Mouse (Mus musculus): ENCODE measurements around the gene Zfp526. TPM values are rescaled to one million over a fixed set of nuclear protein-coding genes. Genes with fewer than 3 reads are reported as not detected.

The Zfp526 gene
- polyA plus RNA-seq, 1 experiment from 2014 or later: 2.8 TPM

DNA sequence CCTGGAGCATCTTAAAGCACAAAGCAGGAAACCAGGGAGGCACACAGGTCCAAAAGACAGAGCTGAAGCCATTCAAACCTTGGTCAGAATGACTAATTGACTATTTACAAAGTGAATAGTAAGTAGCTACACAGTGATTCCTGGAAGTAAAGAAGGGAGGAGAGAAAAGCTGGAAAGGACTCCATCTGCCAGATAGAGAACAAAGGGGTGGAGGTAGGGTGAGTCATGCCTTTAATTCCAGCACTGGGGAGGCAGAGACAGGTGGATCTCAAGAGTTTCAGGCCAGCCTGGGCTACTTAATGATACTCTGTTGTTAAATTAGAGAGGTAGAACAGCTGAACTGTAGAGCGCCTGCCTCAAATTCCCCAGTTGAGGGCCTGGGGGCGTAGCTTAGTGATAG, 7.1 kb upstream of the Zfp526 start:
- no peak for ATAC-seq
- H3K4me3 ChIP-seq: no peak overlapping the region
- H3K9me3 ChIP-seq (replicated peaks): no peaks in the 10 kb centered on the region
- H3K4me1 ChIP-seq: peaks cover 59% of the 10 kb centered on the region
- 92% methylated on average over 2 of the region's 2 CpGs for WGBS (ENCODE audit: insufficient replicate concordance)
- no peaks in the 10 kb centered on the region for H3K27me3 ChIP-seq (replicated peaks)
- 0 out of 2 replicates have a peak overlapping the region, but pooled peaks have one; percentile 12 for H3K27ac ChIP-seq
- H3K36me3 ChIP-seq: peaks cover 95% of the 10 kb centered on the region
- H3K9ac ChIP-seq: no peak overlapping the region
- H3K4me2 ChIP-seq: no peak overlapping the region

DNA sequence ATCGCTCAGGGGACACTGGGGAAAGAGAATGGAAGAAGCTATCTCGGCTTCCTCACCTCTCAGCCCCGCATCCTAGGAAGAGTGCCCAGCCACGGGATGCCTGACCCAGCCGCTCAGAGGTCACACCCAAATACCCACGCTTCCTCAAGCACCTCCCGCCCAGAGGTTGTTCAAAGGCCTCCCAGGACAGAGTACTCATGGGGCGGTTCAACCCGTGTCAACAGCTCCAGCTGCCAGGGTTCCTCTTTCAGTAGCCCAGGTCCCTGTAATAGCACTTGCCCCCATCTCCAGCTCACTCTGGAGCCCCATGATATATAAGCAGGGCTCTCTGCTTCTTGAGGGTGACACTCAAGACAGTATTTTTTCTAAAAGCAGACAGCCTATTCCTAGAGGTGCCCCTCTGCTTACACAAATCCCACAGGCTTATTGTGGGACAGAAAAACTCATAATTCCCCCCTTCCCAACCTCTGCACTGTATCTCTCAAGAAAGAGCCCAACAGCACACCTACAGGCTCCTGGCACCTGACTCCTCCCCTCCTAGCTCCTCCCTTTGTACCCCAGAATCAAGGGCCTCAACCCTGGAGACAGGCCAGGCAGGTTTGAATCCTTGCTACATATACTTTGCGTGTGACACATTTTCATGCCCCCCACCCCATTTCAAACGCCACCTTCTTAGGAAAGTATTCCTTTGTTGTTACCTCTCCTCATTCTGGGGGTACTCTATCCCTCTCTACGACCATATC, 3.4 kb upstream of the Zfp526 start:
- WGBS (ENCODE audit: insufficient replicate concordance): 64% methylated on average over 12 of the region's 12 CpGs
- no peak for ATAC-seq
- Histone ChIP-seq H3K9me3 (replicated peaks) (no peaks in the 10 kb centered on the region), H3K4me3 (peak overlapping the region; percentile 90), H3K9ac (peak overlapping the region; percentile 96), H3K4me2 (peak overlapping the region; percentile 91), H3K4me1 (peaks cover 57% of the 10 kb centered on the region), H3K36me3 (peaks cover 63% of the 10 kb centered on the region), H3K27me3 (replicated peaks) (no peaks in the 10 kb centered on the region), H3K27ac (peak overlapping the region; percentile 99)

DNA sequence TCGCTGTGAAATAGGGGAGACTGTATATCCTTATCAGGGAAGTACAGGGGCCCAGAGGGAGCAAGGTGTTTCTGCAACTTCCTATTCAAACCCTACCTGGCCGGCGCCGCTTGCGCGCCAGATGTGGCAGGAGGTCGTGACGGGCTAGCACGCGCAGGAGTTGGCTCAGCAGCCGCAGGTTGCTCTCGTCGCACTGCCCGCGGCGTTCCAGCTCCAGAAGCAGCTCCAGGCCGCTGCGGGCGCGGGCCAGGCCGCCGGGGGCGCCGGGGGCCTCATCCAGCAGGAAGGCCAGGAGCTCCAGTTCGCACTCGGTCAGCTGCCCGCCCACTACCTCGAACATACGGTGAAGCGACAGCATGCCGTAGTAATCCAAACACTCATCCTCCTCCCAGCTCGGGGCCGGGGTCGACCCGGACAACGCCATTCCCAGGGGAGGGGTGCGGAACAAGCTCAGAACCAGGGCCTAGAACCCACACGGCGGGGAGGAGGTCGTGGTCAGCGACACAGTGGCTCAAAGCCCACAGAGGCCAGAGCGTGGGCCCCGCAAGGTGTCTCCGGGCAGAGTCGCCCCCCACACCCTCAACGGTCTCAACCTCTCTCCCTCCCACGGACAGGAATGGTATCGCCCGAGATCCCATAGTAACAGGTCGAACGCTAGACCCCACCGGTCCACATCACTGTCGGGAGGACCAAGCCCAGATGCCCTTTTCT, 2.4 kb upstream of the Zfp526 start:
- Histone ChIP-seq H3K4me1 (peaks cover 63% of the 10 kb centered on the region), H3K9me3 (replicated peaks) (no peaks in the 10 kb centered on the region), H3K9ac (peak overlapping the region; percentile 96), H3K4me3 (peak overlapping the region; percentile 90), H3K36me3 (peaks cover 63% of the 10 kb centered on the region), H3K27me3 (replicated peaks) (no peaks in the 10 kb centered on the region), H3K4me2 (peak overlapping the region; percentile 91), H3K27ac (peak overlapping the region; percentile 99)
- WGBS (ENCODE audit: insufficient replicate concordance): under 1% methylated on average over 53 of the region's 53 CpGs
- peak; percentile 17 for ATAC-seq

DNA sequence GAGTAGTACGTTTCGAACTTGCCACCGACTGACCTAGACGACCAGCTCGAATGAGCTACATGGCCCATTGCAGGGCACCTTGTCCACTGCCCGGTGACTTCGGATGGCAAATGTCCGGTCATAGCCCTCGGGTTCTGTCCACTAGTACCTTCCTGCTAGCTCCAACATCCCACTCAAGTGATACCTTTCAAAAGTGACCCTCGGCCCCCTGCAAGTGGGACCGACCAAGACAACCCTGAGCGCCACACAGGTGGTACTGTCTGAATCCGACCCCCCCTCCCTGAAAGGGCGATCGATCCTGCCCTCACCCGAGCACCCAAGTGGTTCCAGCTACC, 1.8 kb upstream of the Zfp526 start:
- Histone ChIP-seq H3K4me1 (peaks cover 65% of the 10 kb centered on the region), H3K4me2 (peak overlapping the region; percentile 91), H3K9me3 (replicated peaks) (no peaks in the 10 kb centered on the region), H3K27me3 (replicated peaks) (no peaks in the 10 kb centered on the region), H3K9ac (peak overlapping the region; percentile 96), H3K36me3 (peaks cover 63% of the 10 kb centered on the region), H3K27ac (peak overlapping the region; percentile 99), H3K4me3 (peak overlapping the region; percentile 90)
- 1% methylated on average over 16 of the region's 16 CpGs for WGBS (ENCODE audit: insufficient replicate concordance)
- ATAC-seq: no peak

DNA sequence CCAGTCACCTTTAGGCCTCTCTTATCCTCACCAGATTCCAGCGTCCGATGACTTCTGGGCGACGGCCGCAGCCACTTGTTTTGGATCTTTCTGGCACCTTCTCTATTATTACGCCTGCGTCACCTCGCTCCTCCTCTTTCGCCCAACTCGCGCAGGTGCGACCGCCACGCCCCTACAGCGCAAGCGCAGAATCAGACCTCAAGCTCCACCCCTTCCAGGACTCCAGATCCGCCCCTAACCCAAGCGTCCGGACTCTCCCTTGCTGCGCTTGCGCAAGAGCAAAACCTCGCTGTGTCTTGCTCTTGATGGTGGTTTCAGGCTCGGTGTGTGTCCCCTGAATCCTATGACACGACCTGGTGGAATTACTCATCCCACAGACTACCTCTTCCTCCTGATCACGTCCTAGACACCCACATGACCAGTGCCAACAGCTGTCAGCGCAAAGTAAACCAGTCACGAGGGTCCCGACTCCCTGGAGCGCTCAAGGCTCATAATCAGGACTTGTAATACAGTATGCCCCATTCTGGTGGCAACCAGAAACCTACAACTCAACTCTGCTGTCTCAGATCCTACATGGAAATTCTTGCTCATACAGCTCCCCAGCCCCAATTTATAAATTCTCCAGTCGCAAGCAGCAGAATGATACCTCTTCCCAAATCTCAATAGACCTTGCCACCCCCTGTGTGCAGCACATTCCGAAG, 1.3 kb upstream of the Zfp526 start:
- H3K4me3 ChIP-seq: peak overlapping the region; percentile 90
- H3K36me3 ChIP-seq: peaks cover 63% of the 10 kb centered on the region
- 1% methylated on average over 31 of the region's 31 CpGs for WGBS (ENCODE audit: insufficient replicate concordance)
- ATAC-seq: peak; percentile 70
- peak overlapping the region; percentile 96 for H3K9ac ChIP-seq
- peaks cover 63% of the 10 kb centered on the region for H3K4me1 ChIP-seq
- no peaks in the 10 kb centered on the region for H3K9me3 ChIP-seq (replicated peaks)
- peak overlapping the region; percentile 91 for H3K4me2 ChIP-seq
- no peaks in the 10 kb centered on the region for H3K27me3 ChIP-seq (replicated peaks)
- peak overlapping the region; percentile 99 for H3K27ac ChIP-seq

DNA sequence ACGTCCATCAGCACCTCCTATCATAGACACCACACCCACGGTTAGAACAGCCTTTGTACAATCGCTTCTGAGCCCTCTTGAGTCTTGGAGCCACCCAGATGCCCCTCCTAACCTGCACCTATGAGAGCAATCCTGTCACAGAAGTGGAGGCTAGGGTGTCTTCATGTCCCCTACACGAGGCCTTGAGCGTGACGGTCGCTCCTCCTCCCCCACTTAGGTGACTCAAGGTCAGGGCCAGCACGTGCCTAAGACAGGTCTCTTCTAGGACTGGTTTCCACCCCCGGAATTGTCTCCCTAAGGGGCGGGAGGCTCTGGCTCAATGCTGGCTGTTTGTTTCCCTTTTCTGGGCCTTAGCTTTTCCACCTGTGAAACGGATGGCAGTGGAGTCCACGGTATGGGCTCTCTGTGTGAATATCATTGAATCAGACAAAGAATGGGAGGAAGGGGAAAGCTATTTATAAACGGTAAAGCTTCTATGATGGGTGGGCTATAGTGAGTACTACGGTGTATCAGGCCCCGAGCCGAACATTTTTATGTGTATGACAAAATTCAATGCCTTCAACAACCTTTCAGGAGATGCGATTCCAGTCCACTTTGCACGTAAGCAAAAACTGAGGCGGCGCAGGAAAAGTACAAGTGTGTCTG, 646 bp upstream of the Zfp526 start, which contains the start of gene Dedd2:
Gene Dedd2 (minus strand): TSS at position 159 of the 645 bp plus-strand sequence.
- no peaks in the 10 kb centered on the region for H3K27me3 ChIP-seq (replicated peaks)
- H3K4me1 ChIP-seq: peaks cover 57% of the 10 kb centered on the region
- peak within 1 kb of the TSS; percentile 96 for H3K9ac ChIP-seq
- peak within 1 kb of the TSS; percentile 90 for H3K4me3 ChIP-seq
- ATAC-seq: peak; percentile 38
- no peaks in the 10 kb centered on the region for H3K9me3 ChIP-seq (replicated peaks)
- H3K36me3 ChIP-seq: peaks cover 63% of the 10 kb centered on the region
- peak within 1 kb of the TSS; percentile 91 for H3K4me2 ChIP-seq
- WGBS (ENCODE audit: insufficient replicate concordance): 4% methylated on average over 20 of the region's 20 CpGs
- peak within 1 kb of the TSS; percentile 99 for H3K27ac ChIP-seq

DNA sequence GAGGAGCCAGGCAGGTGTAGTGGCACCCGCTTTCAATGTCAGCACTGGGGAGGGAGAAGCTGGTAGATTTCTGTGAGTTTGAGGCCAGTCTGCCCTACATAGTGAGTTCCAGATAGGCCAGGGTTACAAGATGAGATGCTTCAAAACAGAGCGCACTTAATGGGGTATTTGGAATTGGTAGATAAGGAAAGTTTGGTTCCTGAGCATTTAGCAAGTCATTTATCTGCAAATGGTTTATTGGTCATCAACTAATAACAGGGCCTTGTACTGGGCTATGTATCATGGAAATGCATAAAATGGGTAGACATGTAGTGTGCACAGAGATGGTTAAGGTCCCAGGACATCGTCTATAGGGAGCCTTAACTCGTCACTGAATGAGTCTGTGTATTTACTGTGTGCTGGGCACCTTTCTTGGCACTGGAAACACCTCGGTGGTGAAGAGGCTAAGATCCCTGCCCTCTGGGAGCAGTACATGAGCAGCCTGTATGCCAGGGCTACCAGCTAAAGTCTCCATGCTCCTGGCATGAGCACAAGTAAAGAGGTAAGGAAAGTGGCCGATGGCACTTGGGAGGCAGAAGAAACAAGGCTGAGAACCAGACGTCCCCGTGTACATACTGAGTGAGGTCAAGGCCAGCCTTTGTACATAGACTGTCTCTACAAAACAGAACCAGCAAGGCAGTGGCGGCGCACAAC, 1.2 kb downstream of the Zfp526 start:
- 64% methylated on average over 10 of the region's 10 CpGs for WGBS (ENCODE audit: insufficient replicate concordance)
- Histone ChIP-seq H3K36me3 (peaks cover 63% of the 10 kb centered on the region), H3K9ac (peak overlapping the region; percentile 96), H3K27ac (peak overlapping the region; percentile 99), H3K9me3 (replicated peaks) (no peaks in the 10 kb centered on the region), H3K4me1 (peaks cover 50% of the 10 kb centered on the region), H3K27me3 (replicated peaks) (no peaks in the 10 kb centered on the region), H3K4me2 (peak overlapping the region; percentile 91), H3K4me3 (peak overlapping the region; percentile 90)
- no peak for ATAC-seq

DNA sequence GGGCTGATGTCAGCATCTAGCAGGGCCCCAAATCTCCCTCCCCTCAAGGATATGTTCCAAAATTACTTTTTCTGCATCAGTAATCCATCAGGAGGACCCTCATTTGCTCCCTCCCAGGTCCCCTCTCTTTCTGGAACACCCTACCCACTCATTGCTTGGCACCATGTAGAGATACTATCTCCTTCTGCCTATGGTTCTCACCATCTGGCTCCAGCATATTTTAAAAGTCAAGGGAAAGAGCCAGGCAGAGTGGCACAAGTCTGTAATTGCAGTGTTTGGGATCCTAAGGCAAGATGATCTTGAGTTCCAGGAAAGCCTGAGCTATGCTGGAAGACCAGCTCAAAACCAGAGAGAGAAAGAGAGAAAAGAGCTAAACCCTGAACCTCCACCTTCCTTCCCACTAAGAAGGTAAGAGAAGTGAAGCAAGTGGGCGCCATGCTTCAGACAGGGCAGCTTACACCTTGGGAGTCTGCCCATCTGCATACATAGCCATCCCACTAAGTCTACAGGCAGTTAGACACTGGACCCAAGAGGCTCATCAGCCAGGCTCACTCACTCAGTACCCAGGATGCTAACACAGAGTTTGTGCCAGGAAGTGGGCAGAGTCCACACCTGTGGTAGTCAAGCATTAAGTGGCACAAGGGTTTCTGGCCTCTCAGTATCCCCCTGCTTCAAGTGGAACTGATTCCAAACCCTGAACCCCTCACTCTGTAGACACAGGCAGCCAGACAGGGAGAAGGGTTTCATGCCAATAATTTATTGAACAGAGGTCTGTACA, 6.5 kb downstream of the Zfp526 start:
- Histone ChIP-seq H3K27me3 (replicated peaks) (no peaks in the 10 kb centered on the region), H3K36me3 (peaks cover 100% of the 10 kb centered on the region), H3K9me3 (replicated peaks) (no peaks in the 10 kb centered on the region), H3K4me2 (no peak overlapping the region), H3K4me3 (no peak overlapping the region), H3K4me1 (peaks cover 26% of the 10 kb centered on the region), H3K9ac (no peak overlapping the region), H3K27ac (no peak overlapping the region)
- ATAC-seq: no peak
- WGBS (ENCODE audit: insufficient replicate concordance): 88% methylated on average over 1 of the region's 1 CpGs

DNA sequence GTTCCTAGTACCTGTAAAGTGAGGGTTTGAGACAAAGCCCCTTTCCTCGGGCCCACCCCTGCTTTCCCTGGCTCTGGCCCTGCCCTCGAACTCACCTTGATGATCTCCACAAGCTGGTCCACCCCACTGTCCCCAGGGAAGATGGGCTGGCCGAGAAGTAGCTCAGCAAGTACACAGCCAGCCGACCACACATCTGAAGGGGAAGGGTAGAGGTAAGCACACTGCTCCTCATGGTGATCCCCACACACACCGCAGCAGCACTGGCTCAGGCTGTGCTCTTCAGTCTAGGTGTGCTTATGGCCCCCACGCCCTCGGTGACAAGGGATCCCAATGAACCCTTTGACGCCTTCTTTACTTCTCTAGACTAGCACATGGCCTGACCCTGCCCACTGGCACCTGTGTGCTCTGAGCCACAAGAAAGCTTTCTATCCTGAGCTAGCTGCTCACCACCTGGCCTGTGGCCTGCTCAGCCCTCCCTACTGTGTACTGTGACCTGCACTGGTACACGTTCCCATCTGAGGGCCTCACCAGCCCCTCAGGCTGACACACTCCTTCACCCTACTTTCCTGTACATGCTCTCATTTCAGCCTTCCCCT, 9.6 kb downstream of the Zfp526 start:
- Histone ChIP-seq H3K36me3 (peaks cover 100% of the 10 kb centered on the region), H3K4me3 (no peak overlapping the region), H3K27me3 (replicated peaks) (no peaks in the 10 kb centered on the region), H3K4me1 (peaks cover 26% of the 10 kb centered on the region), H3K27ac (no peak overlapping the region; the same call in 1 of the 2 replicates), H3K9ac (no peak overlapping the region), H3K9me3 (replicated peaks) (no peaks in the 10 kb centered on the region), H3K4me2 (no peak overlapping the region)
- 84% methylated on average over 9 of the region's 9 CpGs for WGBS (ENCODE audit: insufficient replicate concordance)
- no peak for ATAC-seq

DNA sequence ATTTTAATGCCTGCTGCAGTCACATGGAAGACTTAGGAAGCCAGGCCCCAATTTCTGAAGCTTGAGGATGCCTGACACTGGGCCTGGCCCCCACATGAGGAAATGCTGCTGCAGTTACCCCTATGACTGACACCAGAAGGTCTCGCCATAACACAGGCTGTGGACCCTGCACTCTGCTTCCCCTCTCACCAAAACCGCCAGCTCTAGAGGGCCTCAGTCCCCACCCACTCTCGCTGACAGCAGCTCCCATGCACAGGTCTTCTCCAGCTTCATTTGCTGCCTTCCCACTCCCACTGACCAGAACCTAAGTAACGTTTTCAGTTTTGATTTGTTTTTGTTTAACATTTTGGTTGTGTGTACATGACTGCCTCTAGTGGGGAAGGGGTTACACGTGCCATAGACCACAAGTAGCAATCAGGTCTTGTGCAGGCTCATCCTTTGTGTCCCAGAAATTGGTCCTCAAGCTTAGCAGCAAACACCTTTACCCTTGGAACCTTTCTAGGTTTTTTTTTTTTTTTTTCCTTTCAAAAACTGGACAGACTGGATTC, 10.9 kb downstream of the Zfp526 start:
- no peak for ATAC-seq
- Histone ChIP-seq H3K4me1 (peaks cover 38% of the 10 kb centered on the region), H3K4me2 (no peak overlapping the region), H3K4me3 (no peak overlapping the region), H3K27me3 (replicated peaks) (no peaks in the 10 kb centered on the region), H3K27ac (no peak overlapping the region), H3K9ac (no peak overlapping the region), H3K9me3 (replicated peaks) (no peaks in the 10 kb centered on the region), H3K36me3 (peaks cover 88% of the 10 kb centered on the region)
- 61% methylated on average over 5 of the region's 5 CpGs for WGBS (ENCODE audit: insufficient replicate concordance)

All from liver, embryonic 12.5 days (tissue).